21 mouse cellular contexts compared by ENCODE assay signal in the genomic region with DNA sequence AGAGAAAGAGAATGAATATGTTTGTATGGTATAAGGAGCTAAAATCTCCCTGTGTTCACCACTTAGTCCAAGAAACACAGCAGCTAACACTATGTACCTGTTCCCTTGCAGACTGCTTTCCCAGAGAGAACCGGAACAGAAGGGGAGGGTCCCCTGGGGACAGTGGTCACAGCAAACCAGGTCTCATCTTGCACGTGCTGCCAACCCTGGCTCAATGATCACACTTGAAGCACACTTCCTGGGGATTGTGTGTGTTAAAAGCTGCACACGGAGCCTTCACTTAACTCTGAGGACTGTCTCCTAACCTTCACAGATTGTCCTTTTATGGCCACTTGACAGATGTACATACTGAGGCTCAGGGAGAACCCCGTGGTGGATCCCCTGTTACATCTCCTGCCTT.
DNase-seq lines count a peak whose midpoint lies in the region; ATAC-seq and TF ChIP-seq lines count a peak whose summit lies in the region.
"Had no signal": no experiment of that assay in that cellular context is flagged by ENCODE, and none has a peak within 500 bp of the region (broad histone marks: within the 10 kb centered on the region; RNA-seq: fewer than 3 reads in every experiment).

No protein-coding gene starts in this region.

- H3K36me3 ChIP-seq in heart, embryonic 16.5 days (ENCODE audit: control insufficient read depth, insufficient read depth), result no peaks in the 10 kb centered on the region
- H3K36me3 ChIP-seq in liver, embryonic 16.5 days (ENCODE audit: control insufficient read depth, insufficient read depth), result no peaks in the 10 kb centered on the region
- no peaks in the 10 kb centered on the region for H3K36me3 ChIP-seq in liver, embryonic 11.5 days (ENCODE audit: control insufficient read depth, insufficient read depth, low read length)
- H3K36me3 ChIP-seq in midbrain, embryonic 16.5 days (ENCODE audit: control insufficient read depth, insufficient read depth, low read length), result no peaks in the 10 kb centered on the region
- H3K36me3 ChIP-seq: embryonic facial prominence, embryonic 12.5 days; forebrain, embryonic 15.5 days; G1E; heart, embryonic 12.5 days; hindbrain, embryonic 15.5 days had no signal

- H3K9me3 ChIP-seq in heart, embryonic 16.5 days (replicated peaks; ENCODE audit: control insufficient read depth, low read length), result 0 out of 2 replicates have a peak, but pooled peaks cover 3% of the 10 kb centered on the region
- no peaks in the 10 kb centered on the region for H3K9me3 ChIP-seq in liver, embryonic 16.5 days (replicated peaks; ENCODE audit: control insufficient read depth, low read length)
- H3K9me3 ChIP-seq in liver, embryonic 11.5 days (ENCODE audit: control insufficient read depth, low read length), result no peaks in the 10 kb centered on the region
- no peaks in the 10 kb centered on the region for H3K9me3 ChIP-seq in midbrain, embryonic 16.5 days (replicated peaks; ENCODE audit: control insufficient read depth, low read length, poor library complexity, severe bottlenecking)
- H3K9me3 ChIP-seq: embryonic facial prominence, embryonic 12.5 days; forebrain, embryonic 15.5 days; heart, embryonic 12.5 days; hindbrain, embryonic 15.5 days had no signal

- no peak overlapping the region for H3K4me3 ChIP-seq in heart, embryonic 16.5 days (ENCODE audit: low read length)
- no peak overlapping the region for H3K4me3 ChIP-seq in liver, embryonic 16.5 days (ENCODE audit: low read depth, low read length)
- H3K4me3 ChIP-seq in liver, embryonic 11.5 days (ENCODE audit: low read depth, low read length), result no peak overlapping the region
- H3K4me3 ChIP-seq in bone marrow, adult 2 months (replicated peaks; ENCODE audit: control insufficient read depth, low read depth, low read length), result no peak overlapping the region
- H3K4me3 ChIP-seq in midbrain, embryonic 16.5 days (ENCODE audit: low read depth, low read length), result no peak overlapping the region
- H3K4me3 ChIP-seq: embryonic facial prominence, embryonic 12.5 days; forebrain, embryonic 15.5 days; heart, adult 2 months; heart, embryonic 12.5 days; hindbrain, embryonic 15.5 days had no signal

- 53% methylated on average over 4 of the region's 4 CpGs for WGBS in heart, embryonic 16.5 days
- 34% methylated on average over 4 of the region's 4 CpGs for WGBS in liver, embryonic 16.5 days (ENCODE audit: insufficient replicate concordance)
- 61% methylated on average over 4 of the region's 4 CpGs for WGBS in liver, embryonic 11.5 days
- WGBS in bone marrow, adult 2 months, result 33% methylated on average over 4 of the region's 4 CpGs
- WGBS in midbrain, embryonic 16.5 days, result 61% methylated on average over 4 of the region's 4 CpGs

- H3K27me3 ChIP-seq in heart, embryonic 16.5 days (ENCODE audit: control insufficient read depth, insufficient read depth, low read length), result no peaks in the 10 kb centered on the region; the same call in 1 of the 2 replicates
- H3K27me3 ChIP-seq in liver, embryonic 16.5 days (ENCODE audit: control insufficient read depth, insufficient read depth, low read depth, low read length), result no peaks in the 10 kb centered on the region
- 0 out of 2 replicates have a peak, but pooled peaks cover under 1% of the 10 kb centered on the region for H3K27me3 ChIP-seq in liver, embryonic 11.5 days (replicated peaks; ENCODE audit: control insufficient read depth, insufficient read depth, low read length)
- peaks cover 3% of the 10 kb centered on the region; the same call in 1 of the 2 replicates for H3K27me3 ChIP-seq in midbrain, embryonic 16.5 days (ENCODE audit: control insufficient read depth, insufficient read depth, low read depth, low read length)
- H3K27me3 ChIP-seq: forebrain, embryonic 15.5 days; heart, embryonic 12.5 days; hindbrain, embryonic 15.5 days had no signal

- H3K9ac ChIP-seq in heart, embryonic 16.5 days (ENCODE audit: low read length), result no peak overlapping the region
- no peak overlapping the region for H3K9ac ChIP-seq in liver, embryonic 16.5 days (ENCODE audit: low read depth, low read length)
- H3K9ac ChIP-seq in liver, embryonic 11.5 days (ENCODE audit: low read depth, low read length), result no peak overlapping the region
- H3K9ac ChIP-seq in midbrain, embryonic 16.5 days (ENCODE audit: low read depth, low read length), result no peak overlapping the region
- H3K9ac ChIP-seq: embryonic facial prominence, embryonic 12.5 days; forebrain, embryonic 15.5 days; heart, embryonic 12.5 days; hindbrain, embryonic 15.5 days had no signal

- DNase-seq in heart, postnatal 4 days, result no peak
- no peak for DNase-seq in liver, embryonic 11.5 days (ENCODE audit: low spot score)
- peak; percentile 17 for DNase-seq in A20 (ENCODE audit: low read depth, low spot score)
- DNase-seq in gastrocnemius, postnatal 25 days, result no peak
- DNase-seq: adrenal gland, adult 8-10 months; adrenal gland, postnatal 36 days; cerebellum, adult 11 months; cerebellum, adult 8-10 months; cerebellum, postnatal 14 days; embryo, embryonic 11 days; gastrocnemius, postnatal 10 days; heart, adult 2 months had no signal

- no peak for TF ChIP-seq POLR2A in bone marrow, adult 2 months (IDR thresholded peaks at IDR 0.05; ENCODE audit: borderline replicate concordance, control insufficient read depth, low read depth, low read length)

- H3K27ac ChIP-seq in heart, embryonic 16.5 days (ENCODE audit: low read length), result 0 out of 2 replicates have a peak overlapping the region, but pooled peaks have one; percentile 16
- H3K27ac ChIP-seq in liver, embryonic 16.5 days (ENCODE audit: low read length), result peak overlapping the region; percentile 44; the same call in 1 of the 2 replicates
- no peak overlapping the region for H3K27ac ChIP-seq in liver, embryonic 11.5 days (ENCODE audit: low read depth, low read length)
- H3K27ac ChIP-seq in bone marrow, adult 2 months (ENCODE audit: control insufficient read depth, insufficient read depth, low read depth, low read length, poor library complexity), result peak overlapping the region; percentile 13; the same call in 1 of the 2 replicates
- no peak overlapping the region for H3K27ac ChIP-seq in midbrain, embryonic 16.5 days (ENCODE audit: low read length)
- H3K27ac ChIP-seq: embryonic facial prominence, embryonic 12.5 days; forebrain, embryonic 15.5 days; heart, adult 2 months; hindbrain, embryonic 15.5 days had no signal

- no peak for ATAC-seq in heart, embryonic 16.5 days (replicated peaks; ENCODE audit: extremely low read depth, insufficient read depth, low FRiP score)
- ATAC-seq in liver, embryonic 16.5 days (ENCODE audit: low read depth), result no peak
- no peak for ATAC-seq in liver, embryonic 11.5 days (replicated peaks; ENCODE audit: low FRiP score)
- no peak for ATAC-seq in midbrain, embryonic 16.5 days
- ATAC-seq: forebrain, embryonic 15.5 days had no signal

- TF ChIP-seq CTCF in bone marrow, adult 2 months (IDR thresholded peaks at IDR 0.05; ENCODE audit: control insufficient read depth, insufficient read depth, low read length), result no peak

- 0 out of 2 replicates have a peak, but pooled peaks cover 2% of the 10 kb centered on the region for H3K4me1 ChIP-seq in heart, embryonic 16.5 days (ENCODE audit: control insufficient read depth, insufficient read depth, low read length)
- H3K4me1 ChIP-seq in liver, embryonic 16.5 days (ENCODE audit: control insufficient read depth, low read depth, low read length), result peaks cover 3% of the 10 kb centered on the region; the same call in 1 of the 2 replicates
- no peaks in the 10 kb centered on the region for H3K4me1 ChIP-seq in liver, embryonic 11.5 days (replicated peaks; ENCODE audit: control insufficient read depth, insufficient read depth, low read length)
- peaks cover 10% of the 10 kb centered on the region; the same call in 1 of the 2 replicates for H3K4me1 ChIP-seq in bone marrow, adult 2 months (ENCODE audit: control insufficient read depth, insufficient read depth, low read length)
- H3K4me1 ChIP-seq in midbrain, embryonic 16.5 days (ENCODE audit: control insufficient read depth, insufficient read depth, low read length), result peaks cover 3% of the 10 kb centered on the region; the same call in 1 of the 2 replicates
- H3K4me1 ChIP-seq: forebrain, embryonic 15.5 days; hindbrain, embryonic 15.5 days had no signal

- no peak overlapping the region for H3K4me2 ChIP-seq in heart, embryonic 16.5 days (ENCODE audit: low read depth, low read length)
- no peak overlapping the region for H3K4me2 ChIP-seq in liver, embryonic 16.5 days (ENCODE audit: low read depth, low read length)
- no peak overlapping the region for H3K4me2 ChIP-seq in liver, embryonic 11.5 days
- no peak overlapping the region for H3K4me2 ChIP-seq in midbrain, embryonic 16.5 days (ENCODE audit: low read length)
- H3K4me2 ChIP-seq: embryonic facial prominence, embryonic 12.5 days; forebrain, embryonic 15.5 days; heart, embryonic 12.5 days; hindbrain, embryonic 15.5 days had no signal

Comparison
In these comparisons a context has a peak if more than half of its experiments do, and no peak if none do; other contexts are left out.
1. H3K27ac ChIP-seq: peak in heart, embryonic 16.5 days (single experiment), liver, embryonic 16.5 days (single experiment) and bone marrow, adult 2 months (single experiment); none in liver, embryonic 11.5 days (single experiment) and midbrain, embryonic 16.5 days (single experiment).